Mouse (Mus musculus) CD8-positive naive resting alpha-beta T cell, adult 2 months (primary cell): Measurements from ENCODE around the gene Kctd6.

ENCODE experiments used
- DNase-seq, 2 experiments: peaks; one replicate each; pipeline ENCODE4 v3.0.0; 2022; ENCODE audit warnings: low read depth in 2 of 2, low spot score in 2 of 2

Gene Kctd6

GRCm38 (mm10) chr14:8213803-8214224 is at the start of gene Kctd6:
Kctd6 (plus strand) TSS chr14:8214140.
- peak; percentile 93 to 94 for DNase-seq

DNA sequence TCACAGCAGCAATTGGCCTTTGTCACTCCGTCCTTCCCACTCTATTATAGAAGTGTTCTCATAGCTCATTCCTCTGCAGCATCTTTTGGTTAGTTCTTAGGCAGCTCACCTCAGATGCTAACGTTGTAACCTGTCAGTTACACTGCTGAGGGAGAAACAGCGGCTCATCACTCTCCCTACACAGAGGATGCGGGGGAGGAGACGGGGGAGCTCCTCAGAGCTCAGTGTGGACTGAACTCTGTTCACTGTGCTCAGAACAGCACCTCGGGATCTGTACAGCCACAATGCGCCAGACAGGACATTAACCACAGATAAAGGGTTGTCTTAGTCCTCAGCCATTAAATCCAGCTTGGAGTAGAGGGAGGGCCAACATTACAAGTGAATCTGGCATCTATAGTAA is 49.5 kb upstream of the Kctd6 start:
- no peak for DNase-seq

DNA sequence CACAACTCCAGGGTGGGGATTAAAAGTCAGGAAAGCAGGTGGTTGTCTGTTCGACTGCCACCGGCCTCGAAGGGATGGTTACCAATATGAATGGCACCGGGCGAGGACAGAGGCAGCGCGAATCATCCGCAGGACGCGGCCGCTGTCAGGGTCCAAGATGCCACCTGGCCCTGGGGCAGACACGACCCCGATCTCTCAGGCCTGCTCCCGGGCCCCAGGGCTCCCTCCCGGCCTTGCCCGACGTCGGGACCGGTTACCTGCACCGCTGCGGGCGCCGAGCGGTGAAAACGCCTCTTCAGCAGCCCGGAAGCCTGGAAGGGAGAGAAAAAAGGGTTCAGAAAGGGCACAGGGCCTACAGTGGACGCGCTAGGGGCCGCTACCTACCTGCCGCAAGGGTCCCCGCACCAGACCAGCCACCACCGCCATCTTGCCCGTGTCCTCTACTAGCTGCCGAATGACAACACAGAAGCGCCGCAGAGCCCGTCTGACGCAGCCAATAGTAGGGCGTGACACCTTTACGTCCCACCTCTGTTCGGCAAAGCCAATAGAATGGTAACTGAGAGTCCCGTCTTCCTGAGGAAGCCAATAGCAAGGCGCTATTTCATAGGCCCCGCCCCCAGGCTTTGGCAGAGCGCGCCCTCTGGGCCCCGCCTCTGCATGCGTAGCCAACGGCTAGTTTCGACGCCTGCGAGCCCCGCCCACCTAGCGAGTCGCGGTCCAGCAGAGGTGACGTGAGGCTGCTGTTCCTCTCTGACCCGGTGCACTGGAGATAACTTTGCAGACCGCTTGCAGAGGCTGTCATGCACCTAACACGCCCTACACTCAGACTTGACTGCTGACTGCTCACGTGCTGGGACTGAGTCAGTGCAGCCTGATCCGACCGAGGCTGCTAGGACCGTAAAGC is 41.2 kb upstream of the Kctd6 start, which contains the start of gene Pdhb:
Pdhb (minus strand) TSS at position 519 of the 904 bp plus-strand sequence.
- peak; percentile 96 for DNase-seq

DNA sequence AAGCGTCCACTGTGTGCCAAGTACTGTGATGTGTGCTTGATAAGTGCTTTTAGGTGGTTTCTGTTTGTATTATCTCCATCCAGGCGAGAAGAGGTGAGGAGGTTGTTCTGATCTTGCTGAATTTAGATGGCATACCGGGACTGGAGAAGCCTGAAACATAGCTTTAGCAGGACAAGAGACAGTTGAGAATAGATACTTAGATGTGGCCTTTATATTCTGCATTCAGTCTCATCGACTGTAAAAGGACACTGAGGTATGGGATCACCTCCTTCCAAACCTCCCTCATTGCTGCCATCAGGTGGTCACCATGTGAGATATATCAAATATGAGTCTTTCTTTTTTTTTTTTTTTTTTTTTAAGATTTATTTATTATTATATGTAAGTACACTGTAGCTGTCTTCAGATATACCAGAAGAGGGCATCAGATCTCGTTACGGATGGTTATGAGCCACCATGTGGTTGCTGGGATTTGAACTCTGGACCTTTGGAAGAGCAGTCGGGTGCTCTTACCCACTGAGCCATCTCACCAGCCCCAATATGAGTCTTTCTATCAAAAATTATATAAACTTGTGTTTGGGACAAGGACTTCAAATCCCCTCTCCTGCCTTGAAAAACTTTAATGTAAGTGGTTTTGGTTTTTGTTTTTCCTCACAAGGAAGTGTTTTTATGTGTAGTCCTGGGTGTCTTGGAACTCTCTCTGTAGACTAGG is 40.2 kb upstream of the Kctd6 start:
- DNase-seq, result peak; percentile 25 to 46

GRCm38 (mm10) chr14:8174634-8175033 is 39.3 kb upstream of the Kctd6 start:
- DNase-seq, result no peak

DNA sequence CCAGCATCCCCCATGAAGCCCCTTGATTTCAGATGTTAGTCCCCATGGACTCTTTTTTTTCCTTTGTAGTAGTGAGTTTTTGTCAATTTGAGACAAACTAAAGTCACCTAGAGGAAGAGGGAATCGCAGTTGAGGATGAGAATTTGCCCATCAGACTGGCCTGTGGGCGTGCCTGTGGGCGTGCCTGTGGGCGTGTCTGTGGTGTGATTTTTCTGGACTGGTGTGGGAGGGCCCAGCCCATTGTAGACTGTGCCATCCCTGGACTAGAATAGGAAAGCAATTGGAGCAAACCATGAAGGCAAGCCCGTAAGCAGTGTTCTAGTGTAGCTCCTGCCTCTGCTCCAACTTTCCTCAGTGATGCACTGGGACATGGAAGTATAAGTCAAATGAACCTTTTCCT is 37.7 kb upstream of the Kctd6 start:
- DNase-seq, result no peak

DNA sequence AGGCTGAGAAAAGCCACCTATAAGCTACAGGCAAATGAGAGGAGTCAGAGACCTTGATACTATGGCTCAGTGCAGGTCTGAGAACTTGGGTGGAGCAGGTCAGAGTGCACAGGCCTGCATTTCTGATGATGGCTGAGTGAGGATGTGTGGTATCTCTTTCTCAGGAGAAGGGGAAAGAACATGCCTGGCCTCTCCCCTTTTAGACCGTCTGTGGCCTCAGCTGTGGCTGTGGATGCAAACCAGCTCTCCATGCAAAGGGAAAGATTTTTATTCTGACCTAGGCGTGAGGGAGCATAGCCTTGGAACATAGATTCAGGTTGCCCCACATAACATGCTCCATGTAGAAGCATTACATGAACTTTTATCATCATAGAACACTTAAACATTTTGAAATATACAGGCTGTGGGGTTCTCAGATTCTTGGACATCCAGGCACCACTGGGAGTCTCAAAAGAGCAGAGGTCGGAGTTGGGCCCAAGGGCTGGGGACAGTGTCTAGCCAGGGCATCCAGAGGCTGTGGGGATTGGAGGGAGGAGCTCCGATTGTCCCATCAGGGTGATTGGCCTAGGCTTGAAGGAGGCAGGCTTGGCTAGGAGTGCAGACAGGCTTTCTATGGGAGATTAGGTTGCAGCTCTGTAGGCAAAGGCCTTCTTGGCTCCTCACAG is 33.4 kb upstream of the Kctd6 start:
- DNase-seq, result no peak

GRCm38 (mm10) chr14:8183330-8183729 is 30.6 kb upstream of the Kctd6 start:
- no peak for DNase-seq

DNA sequence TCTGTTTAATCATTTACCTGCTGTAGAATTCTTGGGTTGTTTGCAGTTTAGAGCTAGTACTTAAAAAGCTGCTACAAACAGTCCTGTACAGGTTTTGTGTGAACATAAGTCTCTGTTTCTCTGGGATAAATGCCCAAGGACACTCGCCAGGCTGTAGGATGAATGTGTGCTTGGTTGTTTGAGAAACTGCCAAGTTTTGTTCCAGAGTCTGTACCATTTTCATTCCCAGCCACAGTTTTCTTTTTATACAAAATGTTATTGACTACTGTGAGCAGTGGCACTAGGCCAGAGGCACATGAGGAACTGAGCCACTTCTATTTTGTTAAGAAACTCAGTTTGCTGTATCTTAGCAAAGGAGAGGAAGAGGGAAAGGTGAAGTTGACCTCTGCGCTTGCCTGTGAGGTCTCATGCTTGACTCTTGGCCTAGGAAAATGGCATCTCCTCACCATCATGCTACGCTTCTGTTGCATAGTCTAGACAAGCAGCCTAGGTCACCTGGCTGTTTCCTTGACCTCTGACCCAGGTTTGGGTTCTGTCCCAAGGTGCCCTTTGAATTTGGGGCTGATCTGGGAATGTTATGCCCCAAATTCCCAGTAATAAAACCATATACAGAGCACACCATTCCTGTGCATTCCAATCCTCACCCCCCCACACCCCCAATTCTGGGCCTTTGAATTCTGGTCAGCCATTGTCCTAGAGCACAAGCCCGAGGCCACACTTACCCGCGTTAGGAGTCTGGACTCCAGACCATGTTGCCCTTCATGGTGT is 27.5 kb upstream of the Kctd6 start:
- DNase-seq, result no peak

DNA sequence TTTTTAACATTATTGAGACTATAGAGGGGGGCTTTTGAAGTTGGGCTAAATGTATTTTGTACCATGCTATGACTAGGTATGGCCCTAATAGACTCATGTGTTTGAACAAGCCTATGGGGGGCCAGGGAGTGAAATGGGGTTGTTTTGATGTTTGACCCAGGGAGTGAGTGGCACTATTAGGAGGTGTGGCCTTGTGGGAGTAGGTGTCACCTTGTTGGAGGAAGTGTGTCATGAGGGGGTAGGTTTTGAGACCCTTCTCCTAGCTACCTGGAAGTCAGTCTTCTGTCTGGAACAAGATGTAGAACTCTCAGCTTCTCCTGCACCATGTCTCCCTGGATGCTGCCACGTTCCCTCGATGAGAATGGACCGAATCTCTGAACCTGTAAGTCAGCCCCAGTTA is 23.4 kb upstream of the Kctd6 start:
- no peak for DNase-seq

- DNase-seq, result no peak
Measured at GRCm38 (mm10) chr14:8191331-8191965, 22.5 kb upstream of the Kctd6 start.

DNA sequence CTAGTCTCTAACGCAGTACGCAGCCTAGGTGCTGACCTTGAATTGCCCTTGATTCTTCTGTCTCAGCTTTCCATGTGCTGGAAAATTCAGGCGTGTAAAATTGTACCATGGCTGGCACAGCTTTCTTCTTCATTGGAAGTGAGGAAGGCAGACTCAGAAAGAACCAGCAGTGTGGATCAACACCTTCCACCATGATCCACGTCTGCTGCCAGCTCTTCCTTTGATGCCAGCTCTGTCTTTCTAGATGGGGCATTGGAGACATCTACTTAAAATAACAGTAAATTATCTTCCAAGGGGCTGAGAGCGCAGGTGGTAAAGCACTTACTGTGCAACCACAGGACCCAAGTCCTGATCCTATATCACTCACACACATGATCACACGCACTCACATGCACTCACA is 21.2 kb upstream of the Kctd6 start:
- no peak for DNase-seq

DNA sequence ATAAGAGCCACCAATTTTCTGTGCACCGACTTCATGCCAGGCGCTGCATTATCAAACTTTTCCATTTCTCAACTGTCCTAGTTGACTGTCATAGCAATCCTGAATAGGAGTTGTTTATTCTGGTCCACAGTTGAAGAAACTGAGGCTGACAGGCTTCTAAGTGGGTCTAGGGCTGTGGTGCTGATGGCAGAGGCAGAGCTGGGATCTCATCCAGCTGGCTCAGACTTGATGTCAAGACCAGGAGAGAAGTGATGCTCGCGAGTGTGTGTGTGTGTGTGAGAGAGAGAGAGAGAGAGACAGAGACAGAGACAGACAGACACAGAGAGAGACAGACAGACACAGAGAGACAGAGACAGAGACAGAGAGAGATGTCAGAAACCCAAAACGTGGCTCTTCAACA is 13.2 kb upstream of the Kctd6 start:
- DNase-seq, result no peak

DNA sequence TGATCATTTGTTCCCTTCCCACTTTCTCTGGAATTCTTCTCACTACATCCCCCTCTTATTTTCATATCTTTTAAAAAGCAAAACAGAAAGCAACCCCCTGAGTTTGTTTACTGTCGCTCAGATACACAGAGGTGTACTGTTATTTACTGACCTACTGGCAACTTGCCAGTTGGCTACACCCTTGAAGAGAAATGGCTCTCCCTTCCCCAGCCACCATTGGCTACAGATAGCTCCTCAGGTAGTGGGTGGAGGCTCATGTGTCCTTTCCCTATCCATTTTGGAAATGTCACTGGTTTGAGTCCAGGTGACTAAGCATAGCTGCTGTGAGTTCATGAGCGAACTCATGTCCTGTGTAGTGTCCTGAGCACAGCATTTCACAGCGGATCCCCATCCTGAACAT is 12.2 kb upstream of the Kctd6 start:
- DNase-seq, result no peak

DNA sequence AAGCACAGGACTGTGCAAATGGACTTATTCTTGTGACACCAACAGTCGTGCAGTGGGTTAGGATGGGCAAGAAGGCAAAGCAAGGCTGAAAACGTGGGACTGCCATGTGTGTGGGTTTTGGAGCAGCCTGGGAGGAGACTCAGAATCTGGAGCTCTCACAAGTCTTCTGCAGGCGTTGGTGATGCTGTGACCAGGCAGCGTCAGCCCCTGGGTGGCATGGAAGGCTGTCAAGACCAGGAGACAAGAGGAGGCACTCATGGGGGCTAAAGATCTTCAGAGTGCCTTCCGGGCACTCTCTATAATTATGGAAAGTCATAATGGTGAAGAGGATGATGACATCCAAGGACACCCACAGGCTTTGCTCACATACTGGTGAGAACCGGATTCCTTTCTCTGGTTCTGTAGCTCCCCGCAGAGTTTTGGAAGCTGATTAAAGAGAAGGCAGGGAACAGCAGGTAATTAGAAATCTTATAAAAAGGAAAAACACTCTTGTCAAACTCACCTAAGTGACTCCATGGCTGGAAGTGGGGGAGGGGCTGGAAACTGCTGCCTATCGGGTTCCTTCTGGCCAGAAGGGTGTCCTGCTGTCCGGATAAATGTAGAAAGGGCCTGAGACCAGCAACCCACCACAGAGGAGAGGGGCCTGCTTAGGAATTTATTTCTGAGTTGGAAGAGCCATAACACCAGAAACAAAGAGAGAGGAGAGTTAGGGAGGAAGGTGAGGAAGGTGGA is 7.6 kb upstream of the Kctd6 start:
- no peak for DNase-seq

- no peak for DNase-seq
Measured at GRCm38 (mm10) chr14:8207105-8207504, 6.8 kb upstream of the Kctd6 start.

DNA sequence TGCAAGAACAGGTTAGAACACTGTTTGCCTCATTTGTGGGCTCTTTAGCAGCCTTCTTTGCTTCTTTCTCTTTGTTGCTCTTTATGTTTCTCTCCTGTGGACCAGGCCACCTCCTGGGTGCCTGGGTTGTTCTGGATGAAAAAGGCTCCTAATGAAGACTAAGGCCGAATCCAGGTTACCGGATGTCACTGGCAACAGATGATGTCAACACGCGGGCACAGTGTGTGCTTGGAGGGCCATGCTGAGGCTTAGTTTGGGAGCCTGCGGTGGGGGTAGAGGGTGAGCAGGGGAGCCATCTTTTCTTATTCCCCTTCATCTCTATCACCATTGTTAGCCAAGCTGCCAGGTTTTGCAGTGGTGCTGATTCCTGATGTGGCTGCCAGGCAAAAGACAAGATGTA is 6.4 kb upstream of the Kctd6 start:
- no peak for DNase-seq

GRCm38 (mm10) chr14:8208876-8209275 is 5.1 kb upstream of the Kctd6 start:
- DNase-seq, result no peak

DNA sequence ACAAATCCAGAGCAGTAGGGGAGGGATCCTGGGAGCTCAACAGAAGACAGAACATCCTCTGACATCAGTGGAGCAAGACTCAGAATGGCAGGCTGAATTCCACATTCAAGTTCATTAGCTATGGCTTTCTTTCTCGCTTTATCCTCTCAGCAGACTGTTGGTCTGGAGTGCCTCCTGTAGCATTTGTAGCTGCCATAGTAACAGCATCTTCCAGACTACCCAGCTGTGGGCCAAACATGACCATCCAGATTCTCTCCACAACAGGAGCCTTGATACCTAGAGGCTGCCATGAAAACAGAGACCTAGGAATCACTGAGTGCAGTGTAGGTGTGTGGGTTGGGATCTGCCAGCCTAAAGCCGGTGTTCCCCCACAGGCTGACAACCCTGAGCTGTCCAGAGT is 4.0 kb upstream of the Kctd6 start:
- DNase-seq, result no peak

- DNase-seq, result no peak
Measured at GRCm38 (mm10) chr14:8212996-8213395, 944 bp upstream of the Kctd6 start.
